Mouse (Mus musculus) c-Kit-positive CD71-positive TER-119-positive erythroid progenitor cells, embryonic 14.5 days (primary cell): ENCODE measurements at regions not wholly inside any gene's neighbourhood (a gene's known extent, or its start where the extent isn't known, plus 50 kb on each side); places are given as distances from the start of the nearest gene placed in this dataset.

Source experiments
- DNase-seq: peaks from one replicate; pipeline ENCODE4 v3.0.0-alpha.2; 2013; ENCODE audit warnings: low spot score

DNA sequence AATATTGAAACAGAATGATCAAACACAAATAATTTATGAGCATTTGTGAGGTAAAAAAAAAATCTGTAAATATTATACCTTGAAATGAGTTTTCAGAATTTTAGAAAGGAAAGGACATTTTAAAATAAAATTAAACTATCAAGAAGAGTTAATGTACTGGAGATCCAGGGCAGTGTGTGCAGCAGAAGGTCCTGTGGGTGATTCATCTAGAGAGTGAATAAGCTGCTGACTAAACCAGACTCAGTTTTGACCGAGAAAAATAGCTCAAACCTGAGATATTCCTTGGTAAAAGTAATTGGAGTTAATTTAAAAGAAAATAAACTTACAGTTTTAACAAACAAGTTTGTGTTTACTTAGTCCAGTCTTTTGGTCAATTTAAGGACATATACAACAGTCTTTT is 1118.6 kb upstream of the Celf2 start:
- no peak for DNase-seq

DNA sequence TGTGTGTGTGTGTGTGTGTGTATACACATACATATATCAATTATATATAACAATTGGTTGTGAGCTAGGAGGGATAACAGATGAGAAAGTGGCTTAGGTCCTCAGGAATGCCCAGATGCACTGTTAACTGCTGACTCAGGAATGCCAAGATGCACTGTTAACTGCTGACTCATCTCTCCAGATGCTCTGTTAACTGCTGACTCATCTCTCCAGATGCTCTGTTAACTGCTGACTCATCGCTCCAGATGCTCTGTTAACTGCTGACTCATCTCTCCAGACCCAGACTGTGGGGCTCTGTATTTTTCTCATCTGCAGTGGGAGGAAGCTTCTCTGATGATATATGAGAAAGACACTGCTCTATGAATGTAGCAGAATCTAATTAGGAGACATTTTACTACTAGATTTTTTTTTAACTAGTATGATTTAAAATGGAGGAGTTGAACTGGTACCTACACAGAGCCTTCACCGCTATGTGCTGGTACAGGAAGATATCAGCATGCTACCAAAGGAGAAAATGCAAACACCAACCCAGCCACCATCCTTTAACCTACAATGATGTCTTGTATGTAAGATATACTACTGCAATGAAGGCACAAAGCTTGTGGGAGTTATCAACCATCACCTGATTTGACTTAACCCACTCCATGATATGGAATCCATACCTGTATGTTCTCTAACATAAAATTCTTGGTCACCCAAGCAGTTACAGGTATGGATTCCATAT is 1119.3 kb upstream of the Celf2 start:
- peak; percentile 25 for DNase-seq

DNA sequence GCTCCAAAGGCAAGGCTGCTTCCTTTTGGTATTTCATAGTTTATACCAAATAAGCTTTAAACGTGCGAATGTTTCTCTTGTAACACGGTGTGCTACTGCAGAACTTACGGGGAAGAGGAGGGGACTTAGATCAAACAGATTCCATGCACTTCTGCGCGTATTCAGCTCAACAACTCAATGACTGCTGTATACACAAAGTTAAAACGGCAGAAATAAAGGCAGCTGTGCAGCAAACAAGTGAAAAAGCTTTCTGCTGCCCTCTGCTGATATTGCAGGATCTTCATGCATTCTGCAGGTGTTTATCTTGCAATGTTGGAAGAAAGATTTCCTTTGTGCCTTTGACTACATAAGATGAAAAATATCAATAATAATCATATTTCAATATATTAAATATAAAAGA is 1128.7 kb upstream of the Celf2 start:
- no peak for DNase-seq

DNA sequence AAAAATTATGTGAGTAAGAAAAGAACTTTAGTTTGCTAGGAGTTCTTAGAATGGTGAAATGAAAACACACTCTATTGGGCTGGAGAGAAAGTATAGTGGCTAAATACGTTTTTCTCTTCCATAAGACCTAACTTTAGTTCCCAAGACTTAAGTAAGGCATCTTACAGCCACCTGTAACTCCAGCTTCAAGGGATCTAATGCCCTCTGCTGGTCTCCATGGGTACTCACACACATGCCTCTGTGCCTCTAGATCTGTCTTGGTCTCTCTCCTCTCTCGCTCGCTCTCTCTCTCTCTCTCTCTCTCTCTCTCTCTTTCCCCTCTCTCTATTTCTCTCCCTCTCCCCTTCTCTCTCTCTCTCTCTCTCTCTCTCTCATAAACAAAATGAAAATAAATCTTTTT is 1129.9 kb upstream of the Celf2 start:
- DNase-seq: no peak

DNA sequence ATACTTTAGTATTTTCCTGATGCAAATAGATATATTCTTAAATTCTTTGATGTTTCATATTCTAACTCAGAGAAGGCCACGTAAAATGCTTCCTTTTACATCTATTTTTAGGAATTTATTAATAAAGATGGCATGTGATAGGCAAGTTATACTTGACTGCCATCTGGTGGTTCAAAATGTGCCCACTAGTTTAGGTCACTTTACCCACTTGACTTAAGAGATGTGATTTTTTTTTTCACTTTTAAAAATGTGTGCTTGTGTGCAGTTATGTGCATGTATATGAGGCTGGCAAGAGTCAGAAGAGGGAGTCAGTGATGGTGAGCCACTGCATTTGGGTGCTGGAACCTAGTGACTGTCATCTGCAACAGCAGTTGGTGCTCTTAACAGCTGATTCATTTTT is 1136.1 kb upstream of the Celf2 start:
- no peak for DNase-seq

DNA sequence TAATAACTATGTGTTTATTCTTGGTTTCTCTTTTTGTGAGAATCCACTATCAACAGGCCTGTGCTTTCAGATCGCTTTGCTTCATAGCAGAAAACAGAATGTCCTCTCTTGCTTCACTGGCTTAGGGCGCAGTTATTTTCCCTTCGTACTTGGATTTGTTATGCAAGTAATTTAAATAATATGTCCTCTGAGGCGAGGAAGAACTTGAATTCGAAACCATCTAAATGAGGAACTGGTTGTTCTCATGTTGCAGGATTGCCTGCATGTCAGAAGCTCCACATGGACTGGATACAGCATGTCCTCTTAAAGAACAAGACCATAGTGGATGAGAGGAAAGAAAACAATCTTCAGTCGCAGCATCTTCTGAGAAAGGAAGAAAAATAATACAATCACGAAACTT is 1151.2 kb upstream of the Celf2 start:
- DNase-seq: no peak

DNA sequence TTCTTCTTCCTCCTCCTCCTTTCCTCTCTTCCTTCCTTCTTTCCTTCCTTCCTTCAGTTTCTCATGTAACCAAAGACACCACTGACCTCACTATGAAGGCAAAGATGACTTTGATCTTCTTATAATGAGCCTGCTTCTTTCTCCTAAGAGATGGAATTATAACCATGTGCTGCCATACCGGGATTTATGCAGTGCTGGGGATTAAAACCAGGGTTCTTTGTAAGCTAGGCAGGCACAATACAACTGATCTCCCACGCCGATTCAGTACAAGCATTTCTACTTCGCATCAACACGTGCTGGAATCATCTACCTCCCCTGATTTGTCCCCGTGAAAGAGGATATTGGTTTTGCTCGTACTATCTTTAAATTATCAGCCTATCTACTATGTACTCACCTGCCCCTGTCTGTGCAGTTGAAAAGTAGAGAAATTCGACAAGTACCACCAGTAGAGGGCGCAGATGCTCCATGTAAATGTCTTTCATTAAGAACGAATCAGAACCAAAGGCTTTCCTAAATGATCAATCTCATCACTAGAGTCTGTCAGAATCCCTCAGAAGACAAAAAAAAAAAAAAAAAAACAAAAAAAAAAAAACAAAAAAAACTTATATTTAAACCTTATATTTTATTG is 1164.5 kb upstream of the Celf2 start:
- DNase-seq: peak; percentile 28

DNA sequence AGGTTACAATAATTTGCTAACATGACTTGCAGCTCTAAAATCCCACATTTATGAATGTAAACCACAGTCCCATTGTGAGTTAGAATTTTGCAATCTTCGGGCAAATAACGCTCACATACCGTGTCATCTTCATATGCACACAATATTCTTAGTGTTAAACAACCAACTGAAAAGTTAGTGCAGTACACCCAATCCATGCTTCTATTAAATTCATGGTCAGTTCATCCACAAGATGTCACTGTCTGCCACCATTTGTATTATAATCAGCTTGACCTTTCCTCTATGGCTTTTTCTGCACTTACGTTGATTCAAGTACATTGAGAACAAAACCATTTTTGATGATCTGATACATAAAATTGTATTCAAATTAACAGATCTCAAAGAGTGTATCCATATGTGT is 1166.2 kb upstream of the Celf2 start:
- DNase-seq: no peak

DNA sequence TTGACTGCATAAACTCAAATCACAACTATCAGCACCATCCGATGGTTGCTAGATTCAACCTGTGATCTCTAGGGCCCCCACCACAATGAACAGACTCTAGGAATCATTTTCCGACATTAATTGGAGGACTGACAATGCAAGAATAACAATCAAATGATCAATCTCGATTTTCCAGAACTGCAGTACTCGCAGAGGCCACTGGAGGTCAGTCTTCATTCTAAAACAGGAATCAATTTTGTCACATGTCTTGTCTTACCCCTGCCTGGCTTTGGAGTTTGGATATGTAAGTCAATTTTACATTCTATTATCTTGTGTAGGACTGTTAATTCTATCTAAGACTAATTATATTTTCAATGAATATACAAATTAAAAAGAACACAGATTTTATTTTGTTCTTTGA is 1167.2 kb upstream of the Celf2 start:
- peak; percentile 3 for DNase-seq

DNA sequence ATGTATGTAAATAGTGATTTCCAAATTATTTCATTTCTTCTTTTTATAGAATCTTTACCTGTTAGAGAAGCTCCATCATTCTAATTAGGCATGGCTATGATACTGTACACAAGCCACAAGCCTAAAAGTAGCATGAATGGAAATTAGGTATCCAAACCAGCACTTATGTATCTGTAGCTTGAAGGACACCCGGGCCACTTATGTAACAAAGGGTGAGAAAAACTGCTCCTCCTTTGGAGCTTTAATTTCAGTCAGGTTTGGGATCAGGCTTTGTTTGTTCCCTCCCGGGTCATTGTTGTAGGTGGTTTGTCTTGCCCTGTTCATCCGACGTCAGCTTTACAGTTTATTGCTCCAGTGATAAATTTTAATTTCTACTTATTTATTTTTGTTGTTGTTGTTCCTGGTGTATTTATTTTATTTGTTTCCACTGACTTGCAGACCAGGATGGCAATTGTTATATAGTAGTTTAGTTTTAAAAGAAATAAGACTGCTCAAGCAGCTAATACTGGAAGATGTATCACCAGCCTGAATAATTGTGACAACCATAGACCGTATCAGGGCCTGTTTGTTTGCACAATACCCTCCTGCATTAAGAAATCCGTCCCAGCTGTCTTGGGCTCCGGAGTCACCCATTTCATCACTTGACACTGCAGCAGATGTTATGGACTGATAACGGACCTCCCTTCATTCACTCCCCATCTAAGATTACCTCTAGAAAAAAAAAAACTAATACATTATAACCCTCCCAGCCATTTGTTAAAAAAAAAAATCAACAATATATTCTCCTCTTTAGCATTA is 1181.7 kb upstream of the Celf2 start:
- no peak for DNase-seq

DNA sequence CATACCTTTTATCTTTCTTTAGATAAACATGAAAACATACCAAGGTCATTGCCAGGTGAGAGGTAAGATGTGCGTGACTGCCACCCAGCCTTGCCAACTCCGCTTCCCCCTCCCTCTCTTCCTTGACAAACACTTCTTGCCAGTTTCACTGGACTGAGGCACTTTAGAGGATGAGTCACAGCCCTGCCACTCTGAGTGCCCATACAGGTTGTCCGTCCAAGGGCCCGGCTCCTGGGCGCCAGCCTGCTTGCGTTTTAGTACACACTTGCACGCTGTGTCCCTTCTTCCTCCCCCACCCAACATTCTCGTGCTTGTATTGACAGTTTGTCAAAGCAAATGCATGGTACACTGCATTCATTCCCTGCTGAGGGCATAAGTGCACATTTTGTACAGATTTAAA is 1151.7 kb upstream of the 4930412O13Rik start:
- DNase-seq: no peak

DNA sequence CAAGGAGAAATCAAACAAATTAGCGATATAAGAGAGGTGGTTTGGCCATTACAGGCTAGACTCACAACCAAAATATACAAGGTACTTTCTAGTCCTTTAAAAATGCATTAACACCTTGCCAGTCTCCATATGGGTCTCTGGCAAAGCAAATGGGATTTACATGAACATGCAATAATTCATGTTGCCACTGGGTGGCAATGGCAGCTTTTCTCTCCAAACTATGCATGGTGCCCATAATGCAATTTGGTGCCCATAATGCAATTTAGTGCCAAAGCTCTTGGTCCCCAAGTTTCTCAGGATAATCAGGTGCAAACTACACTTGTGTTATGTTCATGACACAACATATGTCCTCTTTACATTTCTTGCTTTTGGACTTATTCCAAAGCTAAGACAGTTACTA is 1126.9 kb upstream of the 4930412O13Rik start:
- DNase-seq: peak; percentile 6

DNA sequence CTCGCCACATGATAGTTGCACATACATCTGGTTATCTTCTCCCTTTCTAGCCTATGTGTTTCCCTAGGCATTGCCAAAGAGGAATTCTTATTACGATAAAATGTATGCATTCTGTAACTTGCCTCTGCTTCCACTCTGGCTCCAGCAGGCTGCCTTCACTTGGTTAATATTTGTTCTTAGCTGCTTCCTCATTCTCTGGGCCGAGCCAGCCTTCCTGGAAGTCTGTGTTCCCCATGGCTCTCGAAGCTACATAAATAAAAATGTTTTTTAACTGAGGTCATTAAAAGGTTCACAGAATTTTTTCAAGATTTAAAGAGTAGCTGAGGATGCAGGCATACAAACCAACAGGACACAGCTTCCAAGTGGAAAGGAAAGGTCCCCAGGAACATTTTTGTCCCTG is 1124.5 kb upstream of the 4930412O13Rik start:
- DNase-seq: no peak

DNA sequence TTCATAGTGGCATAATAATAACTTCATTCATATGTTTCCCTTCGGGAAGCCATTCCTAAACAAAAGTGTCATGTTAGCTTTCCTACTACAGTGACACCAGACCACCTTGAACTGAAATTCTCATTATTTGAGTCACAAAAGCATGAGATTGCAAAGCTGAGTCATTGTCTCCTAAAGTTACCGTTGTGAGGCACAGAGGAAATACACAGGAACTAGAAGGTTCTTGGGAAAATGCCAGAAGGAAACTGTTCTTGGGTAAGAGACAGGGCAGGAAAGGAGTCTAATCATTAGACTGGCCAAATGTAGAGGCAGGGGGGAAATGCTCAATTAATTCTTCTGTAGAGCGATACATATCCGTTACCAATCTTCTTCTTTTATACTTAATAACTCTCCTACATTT is 1110.4 kb upstream of the 4930412O13Rik start:
- DNase-seq: no peak

DNA sequence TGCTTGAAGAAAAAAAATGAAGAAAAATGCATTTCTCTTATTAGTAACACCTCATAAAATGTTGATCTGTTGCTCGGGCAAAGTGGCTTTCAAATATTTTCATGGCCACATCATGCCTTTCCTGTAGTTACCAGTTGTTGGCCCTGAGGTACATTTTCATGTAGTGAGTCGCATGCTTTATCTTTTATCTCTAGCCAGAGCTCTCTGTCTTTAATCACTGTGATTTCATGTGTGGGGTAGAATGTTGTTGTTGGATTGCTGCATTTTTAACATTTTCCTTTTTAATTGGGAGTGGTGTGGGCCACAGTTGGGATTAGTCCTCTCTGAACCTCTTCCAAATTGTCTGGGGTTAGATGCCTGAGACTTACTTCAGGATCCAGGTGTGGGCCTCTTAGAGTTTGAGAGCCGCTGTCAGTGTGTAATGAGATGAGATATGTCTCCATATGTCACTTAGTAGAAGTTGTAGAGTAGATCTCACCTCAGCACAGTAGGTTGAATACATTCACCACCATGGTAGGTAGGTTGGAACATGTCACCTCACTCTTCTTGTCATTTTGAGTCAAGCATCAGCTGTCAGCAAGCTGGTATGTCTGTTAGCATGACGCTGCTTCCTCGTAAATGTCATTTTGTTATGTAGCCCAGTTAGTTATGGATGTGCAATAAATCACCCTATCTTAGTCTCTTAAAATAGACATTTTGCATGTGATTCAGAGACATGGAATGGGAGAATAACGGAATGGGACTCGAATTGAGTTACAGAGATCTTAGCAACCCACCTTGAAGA is 1099.7 kb upstream of the 4930412O13Rik start:
- DNase-seq: no peak

DNA sequence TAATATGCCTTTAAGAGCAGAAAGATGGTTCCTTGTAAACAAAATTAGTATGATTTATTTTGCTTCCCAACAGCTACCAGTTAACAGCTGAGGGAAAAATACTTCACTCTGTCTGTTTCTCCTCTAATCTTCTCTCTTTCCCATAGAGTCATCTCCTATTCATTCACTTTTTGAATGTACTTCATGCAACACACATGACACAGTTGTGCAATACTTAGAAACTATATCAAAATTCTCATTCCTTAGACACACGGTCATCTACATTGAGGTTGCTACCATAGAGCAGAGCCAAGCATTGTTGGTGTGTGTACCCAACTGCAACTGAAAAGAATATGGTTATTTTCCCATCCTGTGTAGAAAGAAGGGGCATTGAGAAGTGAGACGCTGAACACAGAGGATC is 1098.8 kb upstream of the 4930412O13Rik start:
- no peak for DNase-seq

DNA sequence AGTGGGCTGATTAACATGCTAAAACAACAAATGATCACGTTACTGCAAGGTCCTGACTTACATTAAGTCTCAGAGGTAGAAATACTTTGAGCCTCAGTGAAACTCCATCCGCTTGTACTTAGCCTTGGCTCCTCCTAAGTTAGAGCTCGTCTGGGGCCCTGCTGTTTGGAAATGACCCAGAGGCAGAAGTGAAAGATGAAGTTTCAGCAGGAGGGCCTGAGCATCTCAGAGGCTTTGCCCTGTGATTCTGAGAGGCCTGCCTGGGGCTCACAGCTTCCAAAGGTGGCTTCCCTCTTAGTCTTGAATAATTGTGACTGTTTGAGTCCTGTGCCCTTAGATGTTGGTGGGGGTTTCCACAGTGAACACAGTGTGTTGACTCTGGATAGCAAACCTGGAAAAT is 1079.0 kb upstream of the 4930412O13Rik start:
- no peak for DNase-seq

DNA sequence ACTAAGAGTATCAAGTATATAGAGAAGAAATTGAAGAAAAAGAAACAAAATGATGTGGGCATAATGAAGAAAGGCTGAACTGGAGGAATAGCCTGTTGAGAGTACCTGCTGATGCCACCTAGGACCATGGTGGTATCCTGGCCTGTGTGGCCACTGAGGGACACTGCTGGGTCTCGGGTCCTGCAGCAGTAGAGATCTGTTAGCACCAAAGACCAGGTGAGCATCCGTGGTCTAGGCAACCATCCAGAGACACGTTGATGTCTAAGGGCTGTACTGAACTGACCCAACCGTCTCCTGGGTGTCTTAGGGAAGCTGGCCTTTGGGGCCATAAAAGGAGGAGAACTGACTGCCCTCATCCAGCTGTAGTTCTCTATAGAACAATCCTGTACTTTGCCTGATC is 1071.4 kb upstream of the 4930412O13Rik start:
- no peak for DNase-seq

DNA sequence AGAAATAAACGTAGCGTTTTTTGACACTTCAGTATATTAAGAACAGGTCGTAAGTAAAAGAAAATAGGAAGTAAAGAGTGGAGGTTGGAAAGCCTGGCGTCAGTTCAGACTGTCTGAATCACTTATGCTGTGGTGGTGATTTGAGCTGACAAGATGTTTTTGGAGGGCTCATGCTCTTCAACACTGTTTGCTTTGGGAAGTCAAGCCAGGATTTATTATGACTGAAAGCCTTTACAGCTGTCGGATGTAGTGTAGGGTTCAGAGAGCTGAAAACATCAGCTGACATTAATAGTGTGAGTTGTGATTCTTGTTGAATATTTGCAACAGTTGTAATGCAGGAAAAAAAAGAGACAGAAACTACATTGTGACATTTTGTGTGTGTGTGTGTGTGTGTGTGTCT is 1062.9 kb upstream of the 4930412O13Rik start:
- no peak for DNase-seq

DNA sequence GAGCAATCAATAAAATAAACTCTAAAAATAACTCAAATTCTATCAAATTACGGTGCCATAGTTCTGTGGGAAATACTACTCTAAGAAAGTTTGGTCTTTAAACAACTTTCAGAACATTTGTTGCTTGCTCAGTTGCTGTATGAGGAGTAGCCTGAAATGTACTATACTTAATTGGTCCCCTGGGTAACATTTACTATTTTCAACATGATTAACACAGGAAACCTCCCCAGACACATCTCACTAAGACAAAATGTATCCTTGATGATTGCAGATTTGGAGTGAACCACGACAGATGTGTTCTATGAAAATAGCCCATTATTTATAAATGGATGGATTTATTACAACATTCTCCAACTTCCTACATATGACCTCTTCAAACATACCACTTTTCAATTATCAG is 1055.6 kb upstream of the 4930412O13Rik start:
- no peak for DNase-seq
